Mouse (Mus musculus) bone marrow macrophage, adult 2 months (primary cell): ENCODE measurements around the gene Sept12.

Experiments used
- CTCF ChIP-seq: IDR thresholded peaks from 2 replicates; pipeline ENCODE4 v1.5.1; 2012; ENCODE audit warnings: low read depth, mild to moderate bottlenecking, low read length, moderate library complexity
- POLR2A ChIP-seq: IDR thresholded peaks from 2 replicates; pipeline ENCODE4 v1.6.1; 2012; ENCODE audit warnings: mild to moderate bottlenecking, low read depth, low read length, borderline replicate concordance

DNA sequence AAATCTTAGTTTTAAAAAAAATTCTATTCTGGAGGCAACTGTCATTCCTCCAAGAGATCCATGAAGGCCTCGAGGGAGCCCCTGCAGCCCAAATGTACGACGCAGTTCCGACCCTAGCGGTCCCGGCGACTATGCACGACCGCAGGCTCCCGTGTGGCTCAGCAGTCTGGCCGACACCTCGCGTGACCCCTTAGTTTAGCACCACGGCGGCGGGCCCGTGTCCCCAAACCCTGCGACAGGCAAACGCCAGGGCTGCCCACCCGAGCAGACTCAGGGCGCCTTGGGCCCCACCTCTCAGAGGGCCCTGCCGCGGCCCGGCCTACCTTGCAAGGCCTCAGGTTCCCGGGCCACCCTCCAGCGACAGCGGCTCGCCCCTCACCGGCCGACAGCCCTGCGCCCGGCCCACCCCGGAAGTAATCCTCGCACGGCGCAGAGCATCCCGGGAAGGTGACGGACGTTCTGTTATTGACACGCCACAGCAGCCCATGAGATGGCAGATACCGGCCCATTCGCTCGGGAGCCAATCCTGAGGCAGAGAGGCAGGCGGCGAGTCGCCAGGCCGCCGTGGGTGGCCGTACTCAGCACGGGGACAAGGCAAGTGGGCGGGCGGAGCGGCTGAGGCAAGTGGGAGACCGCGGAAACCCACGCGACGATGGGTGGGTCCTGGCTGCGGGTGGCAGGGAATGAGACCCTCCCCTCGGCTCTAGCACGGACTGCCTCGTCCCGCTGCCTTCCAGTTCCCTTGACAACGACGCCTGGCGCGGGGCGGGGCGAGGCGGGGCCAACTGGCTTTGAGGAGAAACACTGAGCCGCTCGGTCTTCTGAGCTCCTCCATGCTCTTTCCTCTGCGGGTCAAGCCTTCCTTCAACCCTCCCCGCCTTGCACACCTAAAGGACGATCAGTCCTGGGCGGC is 33.6 kb downstream of the Sept12 start, which contains the start of gene Anks3:
- TF ChIP-seq POLR2A (no peak), CTCF (no peak)
